Mouse (Mus musculus): ENCODE data around the gene Aldh3b3. TPM values are rescaled to one million over a fixed set of nuclear protein-coding genes. Genes with fewer than 3 reads are reported as not detected.

The Aldh3b3 gene
- total RNA-seq (2015) (1.4 and 2.7 TPM in 2 replicates), total RNA-seq (2017) (2.4 TPM in 2 replicates)

GRCm38 (mm10) chr19:3958470-3958869, at the start of gene Aldh3b3:
Gene Aldh3b3 (plus strand): TSS chr19:3958645.
- no peak for ATAC-seq (ENCODE audit: poor library complexity, severe bottlenecking)

- no peak for ATAC-seq (ENCODE audit: poor library complexity, severe bottlenecking)
Measured at GRCm38 (mm10) chr19:3910206-3910605, 48.2 kb upstream of the Aldh3b3 start.

GRCm38 (mm10) chr19:3912337-3913204, 45.9 kb upstream of the Aldh3b3 start, which contains the start of gene Ndufs8:
Gene Ndufs8 (minus strand): TSS chr19:3912774.
- ATAC-seq (ENCODE audit: poor library complexity, severe bottlenecking): peak; percentile 90

- no peak for ATAC-seq (ENCODE audit: poor library complexity, severe bottlenecking)
Measured at GRCm38 (mm10) chr19:3913692-3914091, 44.8 kb upstream of the Aldh3b3 start.

- ATAC-seq (ENCODE audit: poor library complexity, severe bottlenecking): peak; percentile 23; the same call in 1 of the 2 replicates
Measured at GRCm38 (mm10) chr19:3914535-3914934, 43.9 kb upstream of the Aldh3b3 start.

- ATAC-seq (ENCODE audit: poor library complexity, severe bottlenecking): no peak
Measured at GRCm38 (mm10) chr19:3916727-3917126, 41.7 kb upstream of the Aldh3b3 start.

- ATAC-seq (ENCODE audit: poor library complexity, severe bottlenecking): no peak
Measured at GRCm38 (mm10) chr19:3919928-3920327, 38.5 kb upstream of the Aldh3b3 start.

- peak; percentile 62 for ATAC-seq (ENCODE audit: poor library complexity, severe bottlenecking)
Measured at GRCm38 (mm10) chr19:3922661-3923371, 35.6 kb upstream of the Aldh3b3 start.

- ATAC-seq (ENCODE audit: poor library complexity, severe bottlenecking): peak; percentile 52
Measured at GRCm38 (mm10) chr19:3923586-3923985, 34.9 kb upstream of the Aldh3b3 start.

- ATAC-seq (ENCODE audit: poor library complexity, severe bottlenecking): no peak
Measured at GRCm38 (mm10) chr19:3924190-3924589, 34.3 kb upstream of the Aldh3b3 start.

GRCm38 (mm10) chr19:3924868-3925267, 33.6 kb upstream of the Aldh3b3 start:
- ATAC-seq (ENCODE audit: poor library complexity, severe bottlenecking): no peak

- no peak for ATAC-seq (ENCODE audit: poor library complexity, severe bottlenecking)
Measured at GRCm38 (mm10) chr19:3925859-3926258, 32.6 kb upstream of the Aldh3b3 start.

- no peak for ATAC-seq (ENCODE audit: poor library complexity, severe bottlenecking)
Measured at GRCm38 (mm10) chr19:3926279-3926678, 32.2 kb upstream of the Aldh3b3 start.

GRCm38 (mm10) chr19:3926685-3927084, 31.8 kb upstream of the Aldh3b3 start:
- ATAC-seq (ENCODE audit: poor library complexity, severe bottlenecking): no peak

- 0 out of 2 replicates have a peak, but pooled peaks have one; percentile 12 for ATAC-seq (ENCODE audit: poor library complexity, severe bottlenecking)
Measured at GRCm38 (mm10) chr19:3927989-3928388, 30.5 kb upstream of the Aldh3b3 start.

GRCm38 (mm10) chr19:3928779-3929178, 29.7 kb upstream of the Aldh3b3 start:
- no peak for ATAC-seq (ENCODE audit: poor library complexity, severe bottlenecking)

- ATAC-seq (ENCODE audit: poor library complexity, severe bottlenecking): peak; percentile 70
Measured at GRCm38 (mm10) chr19:3929211-3929941, 29.1 kb upstream of the Aldh3b3 start, which contains the start of gene Aldh3b1. Gene Aldh3b1 (minus strand): TSS chr19:3929808.

GRCm38 (mm10) chr19:3930262-3931057, 28.0 kb upstream of the Aldh3b3 start:
- no peak for ATAC-seq (ENCODE audit: poor library complexity, severe bottlenecking)

GRCm38 (mm10) chr19:3931716-3932115, 26.7 kb upstream of the Aldh3b3 start:
- peak; percentile 38 for ATAC-seq (ENCODE audit: poor library complexity, severe bottlenecking)

All from megakaryocyte, adult 5-6 weeks (primary cell).